Mouse (Mus musculus): ENCODE measurements around the gene Kng2.
"Not testable (repeated sequence)": the region's sequence is repeated elsewhere in the genome, so short reads cannot be mapped to it uniquely, and the experiment has no call there.

DNA sequence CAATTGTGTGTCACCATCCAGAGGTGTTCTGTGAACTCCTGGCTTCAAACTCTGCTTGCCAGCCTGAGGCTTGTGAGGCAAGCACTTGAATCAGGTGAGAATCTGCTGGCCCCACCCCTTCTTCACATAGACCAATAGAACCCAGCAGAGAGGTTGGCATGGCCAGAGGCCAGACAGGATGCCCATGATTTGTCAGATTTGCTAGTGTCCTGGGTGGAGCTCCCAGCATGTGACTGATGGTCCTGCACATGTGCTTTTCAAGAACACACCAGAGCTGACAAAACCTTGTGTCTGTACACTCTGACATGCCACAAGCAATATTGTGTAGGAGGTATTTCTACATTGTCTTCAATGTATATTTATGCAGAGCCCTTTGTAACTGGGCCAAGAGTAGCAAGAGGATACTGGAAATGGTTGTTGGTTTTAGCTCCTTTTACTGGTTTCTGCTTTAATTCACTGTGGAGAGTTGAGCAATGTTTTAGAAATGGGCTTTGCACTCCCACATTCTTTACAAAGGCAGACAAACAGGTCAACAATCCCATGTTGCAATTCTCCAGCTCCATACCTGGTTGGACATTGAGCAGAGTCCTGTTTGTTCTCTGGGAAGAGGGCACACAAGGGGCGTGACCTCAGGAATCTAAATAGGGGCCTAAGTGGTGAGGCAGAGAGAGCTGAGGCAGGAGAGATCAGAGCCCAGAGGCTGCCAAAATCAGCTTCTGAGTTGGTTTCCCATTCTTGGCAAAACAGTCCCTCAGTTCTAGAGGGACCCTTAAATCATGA lies 28.6 kb upstream of the Kng2 start, which contains the start of gene Kng1:
- TF ChIP-seq CTCF, POLR2A (IDR thresholded peaks at IDR 0.05; ENCODE audit: insufficient read depth, low read depth, low read length): not testable (repeated sequence)

All from olfactory bulb, adult 2 months (tissue).